Comparison of ENCODE assay signal across 8 mouse cellular contexts in the genomic region with DNA sequence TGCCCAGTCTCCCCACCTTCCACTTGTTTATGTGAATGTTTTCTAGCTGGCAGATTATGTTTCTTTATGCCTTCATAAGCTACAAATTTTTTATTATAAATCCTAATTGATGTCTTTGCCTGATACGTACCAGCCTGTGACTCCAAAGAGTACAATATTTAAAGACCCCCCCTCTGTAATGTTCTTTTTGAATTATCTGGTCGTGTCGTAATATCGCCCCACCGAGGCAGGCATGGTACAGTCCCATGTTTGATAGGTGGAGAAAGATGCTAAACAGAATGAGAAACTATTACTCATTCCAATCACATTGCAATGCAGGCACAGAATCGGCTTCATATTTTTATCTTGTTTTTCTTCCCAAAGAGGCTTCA. TPM values are rescaled to one million over a fixed set of nuclear protein-coding genes. Genes with fewer than 3 reads are reported as not detected.
DNase-seq lines count a peak whose midpoint lies in the region; ATAC-seq lines count a peak whose summit lies in the region.

No protein-coding gene starts in this region.

- peak overlapping the region; percentile 96 for H3K4me3 ChIP-seq in embryonic facial prominence, embryonic 13.5 days
- H3K4me3 ChIP-seq in intestine, embryonic 16.5 days (ENCODE audit: low read length) = peak overlapping the region; percentile 99

- ATAC-seq in embryonic facial prominence, embryonic 13.5 days (ENCODE audit: insufficient number of reproducible peaks, insufficient read depth, low FRiP score, low TSS enrichment, low read depth) = no peak
- peak; percentile 65 for ATAC-seq in intestine, embryonic 16.5 days

- no peaks in the 10 kb centered on the region for H3K9me3 ChIP-seq in embryonic facial prominence, embryonic 13.5 days
- H3K9me3 ChIP-seq in intestine, embryonic 16.5 days (ENCODE audit: control insufficient read depth, low read length) = no peaks in the 10 kb centered on the region

- no peaks in the 10 kb centered on the region for H3K27me3 ChIP-seq in embryonic facial prominence, embryonic 13.5 days
- no peaks in the 10 kb centered on the region for H3K27me3 ChIP-seq in intestine, embryonic 16.5 days (replicated peaks; ENCODE audit: control insufficient read depth, insufficient read depth, low read length)

- peak; percentile 80 for DNase-seq in left cerebral cortex, adult 11 months (ENCODE audit: low spot score)
- no peak for DNase-seq in left cerebral cortex, postnatal 36 days (ENCODE audit: low spot score in 2 of 2)
- peak; percentile 67 for DNase-seq in MN1 (ENCODE audit: low spot score)
- DNase-seq in lung, postnatal 36 days = peak; percentile 57
- peak; percentile 91 for DNase-seq in telencephalon, adult 2 months (ENCODE audit: low read depth, low spot score)
- no peak for DNase-seq in urinary bladder, postnatal 25 days (ENCODE audit: low spot score)

- H3K4me2 ChIP-seq in embryonic facial prominence, embryonic 13.5 days = peak overlapping the region; percentile 73
- peak overlapping the region; percentile 43 for H3K4me2 ChIP-seq in intestine, embryonic 16.5 days (ENCODE audit: low read depth, low read length)

- peaks cover 15% of the 10 kb centered on the region for H3K4me1 ChIP-seq in embryonic facial prominence, embryonic 13.5 days
- peaks cover 7% of the 10 kb centered on the region for H3K4me1 ChIP-seq in intestine, embryonic 16.5 days (ENCODE audit: control insufficient read depth, insufficient read depth, low read length)

- 1% methylated on average over 6 of the region's 6 CpGs for WGBS in embryonic facial prominence, embryonic 13.5 days
- 1% methylated on average over 6 of the region's 6 CpGs for WGBS in intestine, embryonic 16.5 days

- no peaks in the 10 kb centered on the region for H3K36me3 ChIP-seq in embryonic facial prominence, embryonic 13.5 days
- H3K36me3 ChIP-seq in intestine, embryonic 16.5 days (ENCODE audit: control insufficient read depth, insufficient read depth, low read length) = no peaks in the 10 kb centered on the region

- peak overlapping the region; percentile 99 for H3K27ac ChIP-seq in embryonic facial prominence, embryonic 13.5 days
- peak overlapping the region; percentile 55 for H3K27ac ChIP-seq in intestine, embryonic 16.5 days (ENCODE audit: low read length)

- H3K9ac ChIP-seq in embryonic facial prominence, embryonic 13.5 days = peak overlapping the region; percentile 96; the same call in 1 of the 2 replicates
- H3K9ac ChIP-seq in intestine, embryonic 16.5 days (ENCODE audit: low read depth, low read length) = peak overlapping the region; percentile 55

- intact Hi-C loops in left cerebral cortex, postnatal 36 days (cut with DNase I) = loop anchor here (1.0 kb wide), 1 partner anchor 11 kb away; a partner anchor contains a TSS

RNA-seq across cellular contexts. Expression of a gene that starts 0.4 kb away (rescaled TPM):
- 100 to 1,000 TPM; 812 to 902 TPM for total RNA-seq in left cerebral cortex, postnatal 36 days (2021)
- 104 and 112 TPM in 2 replicates for polyA plus RNA-seq in embryonic facial prominence, embryonic 13.5 days (2015; fragmentation: Nextera tagmentation; extraction: Ambion mirVana)
- polyA plus RNA-seq in intestine, embryonic 16.5 days (2015; fragmentation: Nextera tagmentation; extraction: Ambion mirVana) = 127 TPM in 2 replicates

RNA-seq across cellular contexts. Expression of a gene that starts 10.3 kb away (rescaled TPM):
- total RNA-seq in left cerebral cortex, postnatal 36 days (2021) = 10 to 100 TPM; 23.4 to 25.7 TPM
- 13.5 and 17.5 TPM in 2 replicates for polyA plus RNA-seq in embryonic facial prominence, embryonic 13.5 days (2015; fragmentation: Nextera tagmentation; extraction: Ambion mirVana)
- polyA plus RNA-seq in intestine, embryonic 16.5 days (2015; fragmentation: Nextera tagmentation; extraction: Ambion mirVana) = 6.1 and 7.7 TPM in 2 replicates

Comparison
In these comparisons a context has a peak if more than half of its experiments do, and no peak if none do; other contexts are left out.
1. DNase-seq: peak in left cerebral cortex, adult 11 months (single experiment), MN1 (single experiment), lung, postnatal 36 days (single experiment) and telencephalon, adult 2 months (single experiment); none in left cerebral cortex, postnatal 36 days (0 of 2) and urinary bladder, postnatal 25 days (single experiment).